Mouse (Mus musculus): ENCODE results near the gene Prkar1a.
A peak's percentile ranks its signal among the peaks of the same experiment; 100 is the strongest.

The Prkar1a gene

GRCm38 (mm10) chr11:109674542-109674941, 25.3 kb downstream of the Prkar1a start:
- no peak for DNase-seq

- DNase-seq: no peak
These were observed 26.0 kb downstream of the Prkar1a start for GRCm38 (mm10) chr11:109675208-109675607.

- no peak for DNase-seq
These were observed 26.6 kb downstream of the Prkar1a start for GRCm38 (mm10) chr11:109675771-109676170.

- DNase-seq: no peak
These were observed 27.6 kb downstream of the Prkar1a start for GRCm38 (mm10) chr11:109676621-109677373.

GRCm38 (mm10) chr11:109678291-109678690, 29.1 kb downstream of the Prkar1a start:
- DNase-seq: no peak

GRCm38 (mm10) chr11:109680934-109681333, 31.7 kb downstream of the Prkar1a start:
- DNase-seq: no peak

GRCm38 (mm10) chr11:109681556-109681955, 32.4 kb downstream of the Prkar1a start:
- DNase-seq: no peak

GRCm38 (mm10) chr11:109682221-109682620, 33.0 kb downstream of the Prkar1a start:
- DNase-seq: no peak

- no peak for DNase-seq
These were observed 40.3 kb downstream of the Prkar1a start for GRCm38 (mm10) chr11:109689539-109689938.

GRCm38 (mm10) chr11:109692737-109693136, 43.5 kb downstream of the Prkar1a start:
- DNase-seq: no peak

- DNase-seq: no peak
These were observed 47.3 kb downstream of the Prkar1a start for GRCm38 (mm10) chr11:109696519-109696918.

GRCm38 (mm10) chr11:109697089-109697643, 48.0 kb downstream of the Prkar1a start:
- DNase-seq: no peak

- DNase-seq: no peak
These were observed 49.5 kb downstream of the Prkar1a start for GRCm38 (mm10) chr11:109698740-109699139.

GRCm38 (mm10) chr11:109699784-109700183, 50.6 kb downstream of the Prkar1a start:
- no peak for DNase-seq

GRCm38 (mm10) chr11:109700761-109701160, 51.6 kb downstream of the Prkar1a start:
- DNase-seq: peak; percentile 80

GRCm38 (mm10) chr11:109702031-109702815, 53.0 kb downstream of the Prkar1a start:
- peak; percentile 46 for DNase-seq

GRCm38 (mm10) chr11:109703845-109704244, 54.6 kb downstream of the Prkar1a start:
- DNase-seq: no peak

GRCm38 (mm10) chr11:109704311-109705205, 55.4 kb downstream of the Prkar1a start:
- no peak for DNase-seq

GRCm38 (mm10) chr11:109705336-109706054, 56.3 kb downstream of the Prkar1a start:
- DNase-seq: no peak

GRCm38 (mm10) chr11:109706055-109706412, 56.8 kb downstream of the Prkar1a start:
- DNase-seq: peak; percentile 31

GRCm38 (mm10) chr11:109706586-109706985, 57.4 kb downstream of the Prkar1a start:
- no peak for DNase-seq

- DNase-seq: no peak
These were observed 58.2 kb downstream of the Prkar1a start for GRCm38 (mm10) chr11:109707442-109707841.
